Mouse (Mus musculus): ENCODE data around the gene C87977. TPM values are rescaled to one million over a fixed set of nuclear protein-coding genes. Genes with fewer than 3 reads are reported as not detected.

C87977 gene
- not detected for polyA plus RNA-seq (2017; shearing (Covaris generic))

DNA sequence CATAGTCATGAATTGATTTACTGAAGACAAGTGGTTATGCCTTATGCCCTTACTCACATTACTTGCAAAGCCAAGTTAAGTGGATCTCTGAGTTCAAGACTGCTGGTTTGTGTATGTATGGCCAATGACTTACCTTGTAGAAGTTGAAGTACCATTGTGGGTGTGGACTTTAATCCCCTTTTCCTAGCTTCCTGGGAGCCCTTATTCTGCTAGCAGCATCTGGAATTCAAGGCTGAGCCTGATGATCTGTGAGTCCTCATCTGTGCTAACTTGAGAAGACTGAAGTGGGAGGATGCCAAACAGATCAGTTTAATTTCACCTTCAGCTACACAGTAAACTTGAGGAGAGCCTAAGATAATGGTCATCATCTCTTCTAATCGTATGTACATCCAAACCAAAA lies at the start of gene C87977:
Gene C87977 (minus strand): TSS at position 101 of the 400 bp plus-strand sequence.

DNA sequence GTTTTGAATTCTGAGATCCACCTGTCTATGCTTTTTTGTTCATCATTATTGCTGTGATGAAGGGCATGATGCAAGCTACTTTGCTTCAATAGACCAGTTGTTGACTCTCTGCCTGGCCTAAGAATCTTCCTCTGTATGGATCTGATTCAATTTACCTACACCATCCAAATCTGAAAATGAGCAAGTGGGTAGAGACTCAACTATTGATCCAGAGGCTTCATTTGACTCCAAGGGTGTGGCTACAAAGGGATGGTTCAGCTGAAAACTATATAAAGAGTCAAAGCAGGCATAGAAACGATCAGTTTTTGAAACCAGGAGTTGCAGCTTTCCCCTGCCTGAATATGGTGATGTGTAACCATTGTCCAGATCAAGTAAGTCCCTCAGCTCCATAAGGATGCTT lies 22.7 kb downstream of the C87977 start, which contains the start of gene Oog2:
Gene Oog2 (plus strand): TSS at position 301 of the 400 bp plus-strand sequence.

DNA sequence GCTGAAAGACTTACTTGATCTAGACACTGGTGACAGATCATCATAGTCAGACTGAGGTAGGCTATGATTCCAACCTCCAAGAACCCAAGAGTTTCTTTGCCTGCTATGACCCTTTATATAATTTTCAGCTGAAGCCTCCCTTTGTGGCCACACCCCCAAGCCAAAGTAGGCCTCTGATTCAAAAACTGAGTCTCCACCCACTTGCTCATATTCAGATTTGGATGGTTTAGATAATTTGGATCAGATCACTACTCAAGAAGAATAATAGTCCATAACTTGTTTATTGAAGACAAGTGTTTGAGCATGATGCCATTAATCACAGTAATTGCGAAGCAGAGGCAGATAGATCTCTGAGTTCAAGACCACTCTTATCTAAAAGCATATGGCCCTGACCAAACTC lies 50.6 kb downstream of the C87977 start, which contains the start of gene Oog3:
Gene Oog3 (minus strand): TSS at position 101 of the 400 bp plus-strand sequence.

Other genes starting within 250 kb of the C87977 start
- gene Gm13101, start 246.4 kb downstream of the C87977 start, polyA plus RNA-seq (2017; shearing (Covaris generic)) = not detected
- under 1 TPM in 1 of 2 experiments, not detected in 1; 0.14 TPM for gene Pramef17, start 218.9 kb downstream of the C87977 start, polyA plus RNA-seq (2017; shearing (Covaris generic))
- gene Pramel4, start 154.2 kb downstream of the C87977 start, polyA plus RNA-seq (2017; shearing (Covaris generic)) = under 1 TPM; 0.14 to 0.25 TPM
- under 1 TPM in 1 of 2 experiments, not detected in 1; 0.20 TPM for gene Gm13102, start 106.8 kb downstream of the C87977 start, polyA plus RNA-seq (2017; shearing (Covaris generic))
- gene Oog3, start 50.7 kb downstream of the C87977 start, polyA plus RNA-seq (2017; shearing (Covaris generic)) = under 1 TPM in 1 of 2 experiments, not detected in 1; 0.26 TPM
- under 1 TPM in 1 of 2 experiments, not detected in 1; 0.23 TPM for gene Oog2, start 22.6 kb downstream of the C87977 start, polyA plus RNA-seq (2017; shearing (Covaris generic))
- not detected for gene Pramel5, start 67.2 kb upstream of the C87977 start, polyA plus RNA-seq (2017; shearing (Covaris generic))
- not detected for gene Gm13128, start 116.9 kb upstream of the C87977 start, polyA plus RNA-seq (2017; shearing (Covaris generic))
- gene Gm13119, start 144.6 kb upstream of the C87977 start, polyA plus RNA-seq (2017; shearing (Covaris generic)) = not detected
- under 1 TPM in 1 of 2 experiments, not detected in 1; 0.28 TPM for gene Pramef20, start 164.6 kb upstream of the C87977 start, polyA plus RNA-seq (2017; shearing (Covaris generic))
- not detected for gene Pramef12, start 195.1 kb upstream of the C87977 start, polyA plus RNA-seq (2017; shearing (Covaris generic))
- not detected for gene 1700012P22Rik, start 225.5 kb upstream of the C87977 start, polyA plus RNA-seq (2017; shearing (Covaris generic))
- under 1 TPM in 1 of 2 experiments, not detected in 1; 0.85 TPM for gene Gm9944, start 240.0 kb upstream of the C87977 start, polyA plus RNA-seq (2017; shearing (Covaris generic))

Measured in activated CD4-positive, CD25-positive, alpha-beta regulatory T cell (primary cell).